Mouse (Mus musculus): ENCODE measurements around the gene Sipa1l2. TPM values are rescaled to one million over a fixed set of nuclear protein-coding genes. Genes with fewer than 3 reads are reported as not detected.

The Sipa1l2 gene
- total and polyA plus RNA-seq, 2 experiments from 2014 or later = 11.5 to 62.2 TPM

DNA sequence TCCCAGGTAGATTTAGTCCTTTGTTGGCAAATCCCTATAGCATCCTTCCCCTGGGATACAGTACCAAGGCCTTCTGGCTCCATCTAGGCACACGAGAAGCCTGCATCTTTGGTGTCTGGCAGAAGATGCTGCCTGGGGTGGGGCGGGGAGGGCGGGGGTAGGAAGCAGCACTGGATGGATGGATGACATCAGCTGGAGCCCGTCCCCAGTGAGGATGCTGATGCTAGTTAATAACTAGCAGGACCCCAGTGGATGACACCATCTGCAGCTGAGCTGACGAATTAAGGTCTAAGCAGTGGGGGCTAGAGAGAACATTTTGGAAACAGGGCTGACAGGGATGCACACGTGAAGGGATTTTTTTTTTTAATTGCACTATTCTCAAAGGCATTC lies 179.1 kb downstream of the Sipa1l2 start:
- Histone ChIP-seq H3K27ac (peak overlapping the region; percentile 78), H3K9me3 (ENCODE audit: low read length) (no peaks in the 10 kb centered on the region), H3K4me1 (ENCODE audit: insufficient read depth, low read length) (peaks cover 39% of the 10 kb centered on the region), H3K4me2 (ENCODE audit: low read depth, low read length) (0 out of 2 replicates have a peak overlapping the region, but pooled peaks have one; percentile 2), H3K27me3 (ENCODE audit: insufficient read depth, low read length) (no peaks in the 10 kb centered on the region), H3K36me3 (ENCODE audit: insufficient read depth, low read length) (no peaks in the 10 kb centered on the region), H3K9ac (replicated peaks; ENCODE audit: low read length) (no peak overlapping the region), H3K4me3 (ENCODE audit: low read length) (no peak overlapping the region)
- WGBS = 24% methylated on average over 6 of the region's 6 CpGs
- DNase-seq (ENCODE audit: low spot score) (peak; percentile 81), ATAC-seq (peak; percentile 46)
- no peak for TF ChIP-seq CTCF (IDR thresholded peaks at IDR 0.05; ENCODE audit: low read depth)

DNA sequence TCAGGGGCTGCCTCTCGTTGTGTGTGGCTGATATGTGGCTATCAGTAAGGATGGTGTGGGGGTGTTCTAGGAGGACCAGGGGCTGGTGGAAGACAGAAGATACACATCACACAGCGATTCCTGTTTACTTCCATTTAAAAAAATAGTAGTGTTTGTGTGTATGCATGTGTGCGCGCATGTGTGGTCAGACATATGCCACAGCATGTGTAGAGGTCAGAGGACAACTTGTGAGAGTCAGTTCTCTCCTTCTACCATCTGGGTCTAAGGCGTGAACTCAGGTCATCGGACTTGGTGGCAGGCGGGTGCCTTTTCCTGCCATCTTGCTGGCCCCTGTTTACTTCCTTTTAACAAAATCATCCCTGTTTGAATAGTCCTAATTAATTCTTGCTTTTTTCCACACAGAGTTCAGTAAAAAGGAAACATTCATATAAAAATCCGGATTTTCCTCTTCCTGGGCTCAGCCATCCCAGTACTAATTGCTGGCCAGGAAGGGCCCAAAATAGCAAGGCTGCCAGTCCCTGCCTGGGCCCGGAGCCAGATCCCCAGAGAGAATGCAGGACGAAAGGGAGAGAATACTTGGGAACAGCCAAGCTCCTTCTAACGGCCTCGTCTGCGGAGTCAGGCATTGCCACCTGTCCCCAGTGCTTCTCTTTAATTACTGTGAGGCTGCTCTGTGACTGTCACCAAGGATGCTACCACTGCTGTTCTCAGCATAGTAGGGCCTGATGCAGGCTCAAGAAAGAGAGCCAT lies 179.7 kb downstream of the Sipa1l2 start:
- no peak for TF ChIP-seq CTCF (IDR thresholded peaks at IDR 0.05; ENCODE audit: low read depth)
- no peaks in the 10 kb centered on the region for H3K36me3 ChIP-seq (ENCODE audit: insufficient read depth, low read length)
- H3K27ac ChIP-seq = peak overlapping the region; percentile 78
- H3K9ac ChIP-seq (replicated peaks; ENCODE audit: low read length) = no peak overlapping the region
- 37% methylated on average over 13 of the region's 13 CpGs for WGBS
- peaks cover 45% of the 10 kb centered on the region for H3K4me1 ChIP-seq (ENCODE audit: insufficient read depth, low read length)
- peak; percentile 87 for DNase-seq (ENCODE audit: low spot score)
- no peak overlapping the region for H3K4me3 ChIP-seq (ENCODE audit: low read length)
- H3K27me3 ChIP-seq (ENCODE audit: insufficient read depth, low read length) = no peaks in the 10 kb centered on the region
- H3K4me2 ChIP-seq (ENCODE audit: low read depth, low read length) = 0 out of 2 replicates have a peak overlapping the region, but pooled peaks have one; percentile 2
- ATAC-seq = peak; percentile 33
- no peaks in the 10 kb centered on the region for H3K9me3 ChIP-seq (ENCODE audit: low read length)

DNA sequence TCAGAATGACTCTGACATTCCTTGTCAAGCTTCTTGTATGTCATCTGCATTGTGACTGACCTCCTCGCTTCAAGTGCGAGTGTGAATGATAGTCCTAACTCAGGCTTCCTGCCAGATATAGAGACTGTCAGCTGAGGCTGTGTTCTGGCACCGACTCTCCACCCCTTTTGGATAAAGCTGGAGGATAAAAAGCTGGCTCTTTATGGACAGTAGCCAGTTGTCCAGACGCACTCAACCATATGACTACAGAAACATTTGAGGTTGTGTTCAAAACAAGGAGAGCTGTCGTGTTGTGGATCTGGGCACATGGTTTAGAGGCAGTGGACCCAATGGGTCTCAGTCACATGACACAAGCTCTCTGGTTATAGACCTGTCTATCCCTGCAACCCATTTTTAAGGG lies 180.3 kb downstream of the Sipa1l2 start:
- Histone ChIP-seq H3K36me3 (ENCODE audit: insufficient read depth, low read length) (no peaks in the 10 kb centered on the region), H3K4me1 (ENCODE audit: insufficient read depth, low read length) (peaks cover 51% of the 10 kb centered on the region), H3K27me3 (ENCODE audit: insufficient read depth, low read length) (no peaks in the 10 kb centered on the region), H3K4me3 (ENCODE audit: low read length) (no peak overlapping the region), H3K9ac (replicated peaks; ENCODE audit: low read length) (no peak overlapping the region), H3K9me3 (ENCODE audit: low read length) (no peaks in the 10 kb centered on the region), H3K27ac (peak overlapping the region; percentile 78), H3K4me2 (ENCODE audit: low read depth, low read length) (no peak overlapping the region)
- 24% methylated on average over 5 of the region's 5 CpGs for WGBS
- no peak for TF ChIP-seq CTCF (IDR thresholded peaks at IDR 0.05; ENCODE audit: low read depth)
- ATAC-seq = peak; percentile 63
- DNase-seq (ENCODE audit: low spot score) = peak; percentile 90

DNA sequence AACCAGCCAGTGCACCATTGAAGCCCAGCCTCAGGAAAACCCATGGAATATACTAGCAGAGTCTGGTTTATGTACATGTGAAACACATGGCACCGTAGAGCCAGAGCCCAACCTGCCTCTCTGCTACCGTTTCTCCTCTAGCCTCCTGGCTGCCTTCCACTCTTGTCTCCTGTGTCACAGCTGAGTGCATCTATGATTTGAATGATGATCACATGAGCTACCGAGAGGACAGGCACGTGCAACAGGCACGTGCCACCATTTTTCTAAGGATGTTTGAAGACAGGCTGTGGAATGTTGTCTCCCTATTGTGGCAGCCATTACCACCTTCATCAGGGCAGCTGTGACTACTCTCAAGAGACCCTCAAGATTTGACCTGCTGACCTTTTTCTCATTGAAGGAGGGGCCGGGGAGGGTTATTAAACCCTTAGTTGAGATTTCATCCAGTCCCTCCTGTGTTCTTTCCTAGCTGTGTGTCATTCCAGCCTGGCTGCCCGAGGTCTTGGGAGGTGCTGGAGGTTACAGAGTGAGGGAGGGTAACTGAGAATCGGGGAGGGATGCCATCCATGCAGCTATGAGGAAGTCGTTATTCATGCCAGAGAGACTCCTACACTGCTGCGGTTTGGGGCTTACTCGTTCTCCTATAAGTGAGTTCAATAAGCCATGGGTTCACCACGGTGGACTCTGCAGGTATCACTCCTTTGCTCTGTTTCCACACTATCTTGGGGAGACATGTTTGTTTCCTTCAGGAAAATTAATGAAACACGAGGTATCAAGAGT lies 181.0 kb downstream of the Sipa1l2 start:
- ATAC-seq (no peak), DNase-seq (ENCODE audit: low spot score) (no peak)
- Histone ChIP-seq H3K4me1 (ENCODE audit: insufficient read depth, low read length) (peaks cover 51% of the 10 kb centered on the region), H3K4me2 (ENCODE audit: low read depth, low read length) (no peak overlapping the region), H3K4me3 (ENCODE audit: low read length) (no peak overlapping the region), H3K27ac (peak overlapping the region; percentile 4; the same call in 1 of the 2 replicates), H3K27me3 (ENCODE audit: insufficient read depth, low read length) (no peaks in the 10 kb centered on the region), H3K9me3 (ENCODE audit: low read length) (no peaks in the 10 kb centered on the region), H3K9ac (replicated peaks; ENCODE audit: low read length) (no peak overlapping the region), H3K36me3 (ENCODE audit: insufficient read depth, low read length) (no peaks in the 10 kb centered on the region)
- TF ChIP-seq CTCF (IDR thresholded peaks at IDR 0.05; ENCODE audit: low read depth) = no peak
- 40% methylated on average over 13 of the region's 13 CpGs for WGBS

DNA sequence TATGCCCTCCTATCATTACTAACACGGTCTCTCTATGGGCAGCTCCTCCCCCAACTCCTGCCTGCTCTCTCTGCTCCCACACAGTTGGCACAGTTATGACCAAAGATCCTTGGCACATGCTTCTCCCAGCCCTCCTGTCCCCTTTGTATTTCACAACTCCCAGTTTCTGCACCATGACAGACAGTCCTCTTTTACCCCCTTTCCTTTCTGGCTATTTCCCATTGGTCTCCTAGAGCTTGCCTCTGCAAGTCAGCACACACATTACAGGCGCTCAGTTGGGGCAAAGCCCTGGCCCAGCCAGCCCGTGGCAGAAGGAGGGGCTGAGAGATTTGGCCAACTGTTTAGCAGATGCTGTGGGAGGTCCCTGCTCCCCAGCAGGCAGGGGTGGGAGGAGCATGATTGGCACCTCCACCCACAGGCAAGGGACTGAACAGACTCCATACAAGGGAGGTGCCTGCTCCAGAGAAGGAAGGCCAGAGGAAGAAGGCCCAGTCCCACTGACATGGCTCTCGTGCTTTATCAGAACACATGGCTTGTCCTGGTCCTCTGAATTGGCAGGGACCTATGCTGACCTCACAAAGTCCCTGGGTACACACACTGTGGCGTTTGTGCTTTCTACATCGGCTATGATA lies 184.0 kb downstream of the Sipa1l2 start:
- Histone ChIP-seq H3K4me3 (ENCODE audit: low read length) (no peak overlapping the region), H3K27me3 (ENCODE audit: insufficient read depth, low read length) (no peaks in the 10 kb centered on the region), H3K4me2 (ENCODE audit: low read depth, low read length) (no peak overlapping the region), H3K36me3 (ENCODE audit: insufficient read depth, low read length) (no peaks in the 10 kb centered on the region), H3K4me1 (ENCODE audit: insufficient read depth, low read length) (peaks cover 37% of the 10 kb centered on the region), H3K27ac (peak overlapping the region; percentile 55), H3K9me3 (ENCODE audit: low read length) (no peaks in the 10 kb centered on the region), H3K9ac (replicated peaks; ENCODE audit: low read length) (no peak overlapping the region)
- DNase-seq (ENCODE audit: low spot score) = peak; percentile 86
- TF ChIP-seq CTCF (IDR thresholded peaks at IDR 0.05; ENCODE audit: low read depth) = no peak
- peak; percentile 88 for ATAC-seq
- 13% methylated on average over 6 of the region's 6 CpGs for WGBS

DNA sequence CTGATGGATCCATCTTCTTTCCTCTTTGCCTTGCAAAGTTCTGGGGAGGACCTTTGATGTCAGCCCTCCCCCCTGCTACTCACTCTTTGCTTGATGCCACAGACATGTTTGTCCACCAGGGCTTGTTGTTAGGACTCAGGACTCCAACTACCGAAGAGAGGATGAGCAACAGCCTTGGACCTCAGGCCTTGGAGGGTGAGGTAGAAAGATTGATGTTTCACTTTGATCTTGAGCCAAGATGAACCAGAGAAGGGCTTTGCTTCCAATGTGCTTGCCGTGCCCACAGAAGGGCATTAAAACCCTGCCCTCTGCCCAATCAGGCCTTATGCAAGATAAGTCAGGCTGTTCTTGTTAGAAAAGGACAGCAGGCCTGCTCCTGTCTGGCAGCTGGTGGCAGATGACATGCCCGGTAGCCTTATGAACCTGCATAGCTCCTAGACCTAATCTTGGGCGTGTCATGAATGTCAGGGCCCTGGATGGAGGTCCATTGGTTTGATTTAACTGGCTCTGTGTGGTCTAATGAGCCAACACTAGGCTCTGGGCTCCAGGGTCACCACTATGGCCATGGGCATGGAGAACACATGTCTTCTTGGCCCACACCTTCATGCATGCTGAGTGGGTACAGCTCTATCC lies 184.9 kb downstream of the Sipa1l2 start:
- Histone ChIP-seq H3K9ac (replicated peaks; ENCODE audit: low read length) (no peak overlapping the region), H3K4me2 (ENCODE audit: low read depth, low read length) (no peak overlapping the region), H3K4me1 (ENCODE audit: insufficient read depth, low read length) (peaks cover 29% of the 10 kb centered on the region), H3K9me3 (ENCODE audit: low read length) (no peaks in the 10 kb centered on the region), H3K36me3 (ENCODE audit: insufficient read depth, low read length) (no peaks in the 10 kb centered on the region), H3K27ac (peak overlapping the region; percentile 55; the same call in 1 of the 2 replicates), H3K4me3 (ENCODE audit: low read length) (no peak overlapping the region), H3K27me3 (ENCODE audit: insufficient read depth, low read length) (no peaks in the 10 kb centered on the region)
- no peak for ATAC-seq
- no peak for TF ChIP-seq CTCF (IDR thresholded peaks at IDR 0.05; ENCODE audit: low read depth)
- 69% methylated on average over 4 of the region's 4 CpGs for WGBS
- no peak for DNase-seq (ENCODE audit: low spot score)

All from hindbrain, postnatal 0 days (tissue).